Mouse (Mus musculus) urinary bladder, postnatal 36 days (tissue): ENCODE data around the gene Tln2.
A peak's percentile ranks its signal among the peaks of the same experiment; 100 is the strongest.

ENCODE experiments used
- DNase-seq, 2 experiments: peaks; one replicate each; pipeline ENCODE4 v3.0.0; 2022; ENCODE audit warnings: low spot score in 2 of 2, mixed read lengths in 1 of 2

The Tln2 gene

GRCm38 (mm10) chr9:67477445-67477844 lies 82.1 kb downstream of the Tln2 start:
- peak in 1 of 2 experiments; percentile 17 for DNase-seq

- no peak for DNase-seq
These were observed 83.3 kb downstream of the Tln2 start for GRCm38 (mm10) chr9:67476184-67476583.

- no peak for DNase-seq
These were observed 95.9 kb downstream of the Tln2 start for GRCm38 (mm10) chr9:67463440-67464122.

- DNase-seq, result no peak
These were observed 118.0 kb downstream of the Tln2 start for GRCm38 (mm10) chr9:67441484-67441883.

- no peak for DNase-seq
These were observed 122.0 kb downstream of the Tln2 start for GRCm38 (mm10) chr9:67437511-67437910.

GRCm38 (mm10) chr9:67435333-67436154 lies 124.0 kb downstream of the Tln2 start:
- peak in 1 of 2 experiments; percentile 9 for DNase-seq

GRCm38 (mm10) chr9:67429199-67429892 lies 130.2 kb downstream of the Tln2 start:
- no peak for DNase-seq

GRCm38 (mm10) chr9:67428306-67429047 lies 131.0 kb downstream of the Tln2 start:
- no peak for DNase-seq

- DNase-seq, result no peak
These were observed 133.2 kb downstream of the Tln2 start for GRCm38 (mm10) chr9:67426304-67426703.

- DNase-seq, result no peak
These were observed 135.4 kb downstream of the Tln2 start for GRCm38 (mm10) chr9:67424110-67424509.

GRCm38 (mm10) chr9:67418092-67418491 lies 141.4 kb downstream of the Tln2 start:
- no peak for DNase-seq

- no peak for DNase-seq
These were observed 148.8 kb downstream of the Tln2 start for GRCm38 (mm10) chr9:67410667-67411066.

- no peak for DNase-seq
These were observed 154.8 kb downstream of the Tln2 start for GRCm38 (mm10) chr9:67404736-67405135.

- DNase-seq, result no peak
These were observed 159.9 kb downstream of the Tln2 start for GRCm38 (mm10) chr9:67399563-67399962.

- DNase-seq, result no peak
These were observed 161.7 kb downstream of the Tln2 start for GRCm38 (mm10) chr9:67397756-67398155.

- no peak for DNase-seq
These were observed 163.1 kb downstream of the Tln2 start for GRCm38 (mm10) chr9:67396446-67396845.

- no peak for DNase-seq
These were observed 175.4 kb downstream of the Tln2 start for GRCm38 (mm10) chr9:67384028-67384590.

- no peak for DNase-seq
These were observed 179.4 kb downstream of the Tln2 start for GRCm38 (mm10) chr9:67380095-67380494.

GRCm38 (mm10) chr9:67378772-67379171 lies 180.7 kb downstream of the Tln2 start:
- no peak for DNase-seq

- no peak for DNase-seq
These were observed 191.4 kb downstream of the Tln2 start for GRCm38 (mm10) chr9:67368078-67368477.

- DNase-seq, result no peak
These were observed 197.0 kb downstream of the Tln2 start for GRCm38 (mm10) chr9:67362511-67362910.
